Mouse (Mus musculus) activated CD4-positive, CD25-positive, alpha-beta regulatory T cell, adult 4 months (primary cell): ENCODE data around the gene Map7d2. TPM values are rescaled to one million over a fixed set of nuclear protein-coding genes. Genes with fewer than 3 reads are reported as not detected.
"Not testable (repeated sequence)": the region's sequence is repeated elsewhere in the genome, so short reads cannot be mapped to it uniquely, and the experiment has no call there.

Experiments used
- ATAC-seq: one replicate; pipeline ENCODE4 v1.8.0; 2017
- polyA plus RNA-seq, 2 experiments: library from polyadenylated mRNA; unstranded; fragments of 100-300 nt; shearing (Covaris generic); gene quantifications; one replicate each; pipeline ENCODE4 v1.2.1; 2017

The Map7d2 gene
- polyA plus RNA-seq = not detected

DNA sequence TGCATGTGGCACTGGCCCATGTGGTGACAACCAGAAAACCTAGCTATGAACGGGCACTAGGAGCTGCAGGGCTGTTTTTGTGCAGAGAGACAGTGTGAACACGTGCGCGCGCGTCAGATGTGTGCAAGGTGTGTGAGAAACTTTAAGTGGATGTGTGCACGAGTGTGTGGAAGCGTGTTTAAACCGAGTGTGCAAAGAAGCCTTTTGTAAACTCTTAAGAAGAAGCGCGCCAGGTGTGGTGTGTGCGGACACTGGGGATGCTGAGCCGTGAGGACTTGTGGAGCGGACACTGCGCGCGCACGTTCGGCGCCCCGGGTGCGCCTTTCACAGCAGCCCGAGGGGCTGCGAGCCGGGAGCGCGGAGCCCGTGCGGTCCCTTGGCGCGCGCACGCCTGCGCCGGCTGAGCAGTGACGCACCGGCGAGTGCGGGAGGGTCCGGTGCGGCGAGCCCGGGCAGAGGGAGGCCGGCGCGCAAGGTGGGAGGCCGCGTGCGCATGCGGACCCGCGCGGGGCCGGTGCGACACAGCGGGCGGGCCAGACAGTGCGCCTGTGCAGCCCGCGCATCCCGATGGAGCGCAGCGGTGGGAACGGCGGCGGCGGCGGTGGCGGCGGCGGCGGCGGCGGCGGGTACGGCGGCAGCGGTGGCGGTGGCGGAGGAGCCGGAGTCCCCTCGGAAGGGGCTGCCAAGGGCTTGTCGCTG lies at the start of gene Map7d2:
Map7d2 (plus strand) TSS at position 443 of the 699 bp plus-strand sequence.
- no peak for ATAC-seq

DNA sequence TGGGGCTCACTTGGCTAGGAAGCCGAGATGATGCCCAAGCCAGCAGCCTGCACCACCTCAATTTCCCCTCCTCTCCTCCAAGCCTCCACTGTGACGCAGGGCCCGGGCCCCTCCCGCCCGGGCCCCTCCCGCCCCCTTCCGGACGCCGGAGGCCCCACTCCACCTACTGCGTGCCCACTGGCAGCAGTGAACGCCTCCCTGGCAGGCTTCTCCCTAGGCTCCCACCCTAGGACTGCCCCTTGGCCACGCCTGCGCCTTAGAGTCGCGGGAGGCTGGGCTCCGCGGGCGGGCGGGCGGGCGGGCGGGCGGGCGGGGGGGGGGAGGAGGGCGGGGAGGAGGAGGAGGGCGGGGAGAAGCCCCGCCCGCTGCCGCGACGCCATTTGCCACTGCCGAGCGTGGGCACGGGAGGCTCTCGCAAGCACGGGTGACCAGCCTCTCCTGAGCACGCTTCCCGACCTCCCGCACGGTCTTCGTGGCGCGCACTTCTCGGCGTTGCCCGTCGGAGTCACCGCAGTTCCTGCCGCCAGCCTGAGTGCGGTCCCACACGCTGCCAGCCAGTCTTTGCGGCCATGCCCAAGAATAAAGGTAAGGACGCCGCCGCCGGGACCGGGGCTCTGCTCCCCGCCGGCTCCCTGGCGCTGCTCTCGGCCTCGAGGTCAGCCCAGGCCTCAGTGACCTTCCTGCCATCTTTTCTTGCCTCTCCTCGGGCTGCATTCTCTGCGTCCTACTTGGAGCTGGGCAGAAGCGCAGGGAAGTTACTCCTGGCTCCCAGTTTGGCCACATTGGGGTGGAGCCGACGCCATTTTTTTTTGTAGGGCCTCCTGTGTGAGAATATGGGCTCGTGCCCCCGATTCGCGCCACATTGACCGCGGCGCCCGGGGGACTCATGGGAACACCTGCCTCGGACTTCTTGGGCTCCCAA lies 42.3 kb upstream of the Map7d2 start, which contains the start of gene Eif1ax:
Eif1ax (plus strand) TSS at position 348 of the 922 bp plus-strand sequence.
- ATAC-seq = peak; percentile 86

DNA sequence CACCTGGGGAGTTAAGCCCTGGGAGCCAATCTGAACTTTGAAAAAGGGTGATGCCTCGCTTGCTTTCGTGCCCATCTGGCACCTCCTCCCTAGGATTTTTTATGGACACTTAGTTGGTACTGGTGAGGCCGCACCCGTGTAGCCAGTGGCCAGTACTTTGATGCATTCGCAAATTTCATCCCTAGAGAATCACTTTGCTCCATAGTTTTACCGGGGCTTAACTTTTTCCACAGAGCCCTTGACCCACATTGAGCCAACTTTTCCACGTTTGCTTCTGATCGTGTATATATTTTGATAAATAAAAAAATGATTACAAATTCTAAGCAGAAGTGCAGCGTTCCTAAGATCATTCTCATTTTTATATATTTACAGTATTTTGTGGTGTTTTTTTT lies 41.6 kb upstream of the Map7d2 start:
- ATAC-seq = no peak

DNA sequence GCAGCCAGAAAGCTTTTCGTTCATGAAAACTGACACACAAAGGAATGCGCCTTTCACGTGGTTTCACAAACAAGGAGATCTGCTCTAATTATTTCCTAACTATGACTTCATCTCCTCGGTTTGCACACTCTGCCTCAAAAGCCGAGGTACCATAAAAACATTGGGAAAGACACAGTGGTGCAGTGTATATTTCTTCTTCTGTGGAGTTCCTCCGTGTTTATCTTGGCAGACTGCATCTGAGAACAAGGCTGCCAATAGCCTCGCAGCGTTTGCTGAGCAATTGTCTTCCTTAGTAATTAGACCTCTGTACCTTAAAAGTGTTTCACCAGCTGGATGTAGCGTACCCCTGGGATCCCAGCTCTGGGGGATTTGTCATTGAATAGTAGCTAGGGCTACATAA lies 27.3 kb upstream of the Map7d2 start:
- ATAC-seq = no peak

DNA sequence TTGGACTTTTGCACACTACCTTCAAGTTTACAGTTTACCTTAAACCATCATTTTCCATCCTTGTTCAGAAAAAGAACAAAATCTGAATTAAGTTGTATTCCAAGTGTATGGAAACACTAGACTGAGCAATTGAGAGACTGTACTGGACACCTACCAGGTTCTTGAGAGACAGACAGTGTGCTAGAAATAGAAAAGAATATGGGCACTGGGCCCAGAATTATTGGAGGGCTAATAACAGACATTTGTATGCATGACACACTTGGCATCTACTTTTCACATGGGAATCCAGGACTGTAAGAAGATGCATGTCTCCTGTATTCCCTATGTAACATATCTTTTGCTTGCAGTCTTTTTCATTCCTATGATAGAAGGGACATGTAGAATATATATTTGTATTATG lies 25.4 kb upstream of the Map7d2 start:
- no peak for ATAC-seq

DNA sequence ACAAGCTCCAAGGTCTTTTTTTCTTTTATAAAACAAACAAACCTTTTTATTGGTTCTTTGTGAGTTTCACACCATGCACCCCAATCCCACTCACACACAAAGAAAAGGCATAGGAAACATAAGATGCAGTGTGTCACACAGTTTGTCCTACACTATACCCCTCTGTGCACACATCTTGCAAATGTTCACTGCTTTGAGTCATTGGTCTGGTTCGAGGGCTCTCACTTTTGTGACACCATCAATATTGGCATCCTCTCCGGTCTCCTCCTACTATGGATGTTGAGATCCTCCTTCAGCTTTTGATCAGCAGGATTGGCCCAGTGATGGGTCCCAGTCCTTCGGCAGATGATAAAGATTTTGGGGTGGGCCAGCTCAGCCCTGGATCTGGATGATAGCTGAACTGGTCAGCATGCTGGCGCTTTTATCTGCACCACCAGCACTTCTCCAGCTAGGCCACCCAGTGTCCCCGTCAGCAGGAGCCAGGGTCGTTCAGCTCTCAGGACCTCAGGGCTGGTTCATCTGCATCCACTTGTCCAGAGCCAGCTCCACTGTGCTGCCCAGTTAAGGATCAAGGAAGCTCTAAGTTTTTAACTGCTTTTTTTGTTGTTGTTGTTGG lies 23.9 kb upstream of the Map7d2 start:
- no peak for ATAC-seq

DNA sequence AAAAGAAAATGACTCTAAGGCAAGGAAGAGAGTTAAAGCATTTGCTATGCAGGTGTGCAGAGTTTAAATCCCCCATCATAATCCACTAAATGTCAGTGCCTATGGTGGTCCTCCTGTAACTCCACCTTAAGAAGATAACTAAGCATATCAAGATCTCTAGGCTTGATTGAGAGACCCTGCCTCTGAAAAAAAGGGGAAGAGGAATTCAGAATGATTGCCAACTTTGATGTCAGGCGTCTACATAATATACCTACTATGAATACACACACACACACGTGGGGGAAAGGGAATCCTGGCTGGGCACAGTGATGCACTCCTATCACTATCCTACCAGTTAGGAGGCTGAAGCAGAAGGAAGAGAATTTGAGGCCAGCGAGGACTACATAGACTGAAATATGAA lies 23.1 kb upstream of the Map7d2 start:
- no peak for ATAC-seq

DNA sequence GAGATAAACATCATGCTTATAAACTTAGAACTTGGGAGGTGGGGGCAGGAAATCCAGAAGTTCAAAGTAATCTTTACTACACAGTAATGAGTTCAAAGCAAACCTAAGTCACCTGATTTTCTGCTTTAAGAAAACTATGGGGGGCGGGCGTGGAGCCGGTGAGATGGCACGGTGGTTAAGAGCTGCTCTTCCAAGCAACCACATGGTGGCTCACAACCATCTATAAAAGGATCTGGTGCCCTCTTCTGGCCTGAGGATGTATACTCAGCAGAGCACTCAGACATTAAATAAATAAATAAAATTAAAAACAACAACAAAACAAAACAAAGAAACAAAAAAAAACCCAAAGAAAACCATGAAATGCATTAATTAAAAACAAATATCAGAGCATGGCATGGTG lies 5.1 kb upstream of the Map7d2 start:
- peak; percentile 82 for ATAC-seq

DNA sequence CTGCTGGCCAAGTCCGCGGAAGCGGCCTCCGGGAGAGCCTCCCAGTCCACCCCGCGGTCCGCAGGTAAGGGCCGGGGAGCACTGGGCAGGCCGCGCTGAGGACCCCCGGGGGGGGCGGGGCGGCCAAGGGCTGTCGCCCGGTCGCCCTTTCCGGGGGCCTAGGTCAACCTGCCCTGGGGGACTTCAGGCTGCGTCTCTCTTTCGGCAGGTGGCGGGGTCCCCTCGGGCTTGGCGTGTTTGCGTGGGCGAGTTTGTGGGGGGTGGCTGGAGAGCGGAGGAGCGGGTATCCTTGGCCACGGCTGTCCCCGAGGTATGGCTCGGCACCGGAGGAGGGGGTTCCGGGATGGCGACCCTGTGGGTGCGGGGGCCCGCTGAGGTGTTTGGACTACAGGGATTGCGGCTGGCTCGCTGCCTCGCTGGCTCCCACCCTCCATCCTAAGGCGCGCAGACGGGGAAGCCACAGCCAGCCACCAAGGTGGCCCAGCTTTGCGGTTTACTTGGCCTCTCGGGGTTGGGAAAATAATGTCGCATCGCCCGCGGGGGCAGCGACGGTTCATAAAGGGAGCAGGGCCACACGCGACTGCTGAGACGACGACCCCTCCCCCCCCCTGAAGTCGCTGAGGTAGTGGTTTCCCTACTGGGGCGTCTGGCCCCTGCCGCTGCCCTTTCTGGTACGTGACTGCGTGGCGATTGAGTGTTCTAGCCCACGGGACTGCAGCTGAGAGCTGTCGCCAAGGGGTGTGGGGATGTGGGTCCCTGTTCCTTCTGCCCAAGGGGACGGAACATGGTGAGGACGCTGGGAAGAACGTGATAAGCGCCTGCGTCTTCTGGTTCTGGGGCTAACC lies 679 bp downstream of the Map7d2 start:
- ATAC-seq = no peak

DNA sequence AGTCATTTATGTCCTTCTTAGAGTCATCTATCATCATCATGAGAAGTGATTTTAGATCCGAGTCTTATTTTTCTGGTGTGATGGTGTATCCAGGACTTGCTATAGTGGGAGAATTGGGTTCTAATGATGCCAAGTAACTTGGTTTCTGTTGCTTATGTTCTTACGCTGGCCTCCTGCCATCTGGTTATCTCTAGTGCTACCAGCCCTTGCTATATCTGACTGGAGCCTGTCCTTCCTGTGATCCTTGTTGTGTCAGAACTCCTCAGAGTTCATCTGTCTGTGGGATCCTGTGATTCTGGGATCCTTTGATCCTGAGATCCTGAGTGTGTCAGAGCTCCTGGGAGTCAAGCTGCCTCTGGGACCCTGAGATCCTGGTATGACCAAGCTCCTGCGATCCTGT lies 16.1 kb downstream of the Map7d2 start:
- ATAC-seq = not testable (repeated sequence)

DNA sequence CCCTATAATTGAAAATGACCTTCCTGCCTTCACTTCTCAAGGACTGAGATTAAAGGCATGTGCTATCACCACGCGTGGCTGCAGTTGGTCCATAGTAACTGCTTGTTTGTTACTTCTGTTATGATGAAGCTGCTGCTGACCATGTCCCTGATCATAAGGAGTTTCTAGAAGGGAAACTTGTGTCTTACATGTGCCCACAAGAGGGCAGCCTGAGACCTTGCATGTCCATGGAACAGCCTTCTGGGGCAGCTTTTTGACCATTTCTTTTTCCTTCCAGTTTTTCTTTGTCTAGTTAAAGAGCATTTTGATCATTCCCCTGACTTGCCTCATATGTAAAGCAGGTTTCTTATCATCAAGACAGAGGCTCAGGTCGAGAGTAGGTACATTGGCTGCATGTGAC lies 27.8 kb downstream of the Map7d2 start:
- no peak for ATAC-seq

DNA sequence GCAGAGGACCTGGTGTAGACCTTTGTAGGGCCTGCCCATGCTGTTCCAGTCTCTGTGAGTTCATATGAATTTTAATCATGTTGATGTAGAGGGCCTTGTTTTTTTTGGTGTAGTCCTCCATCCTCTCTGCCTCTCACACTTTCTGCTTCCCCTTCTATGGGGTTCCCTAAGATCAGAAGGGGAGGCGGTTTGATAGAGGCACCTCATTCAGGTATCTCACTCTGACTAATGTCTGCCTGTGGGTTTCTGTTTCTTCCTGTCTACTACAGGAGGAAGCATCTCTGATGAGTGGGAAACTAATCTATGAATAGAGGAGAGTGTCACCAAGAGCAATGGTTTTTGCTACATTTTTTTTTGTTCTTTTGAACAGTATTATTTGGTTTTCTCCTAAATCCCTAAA lies 32.8 kb downstream of the Map7d2 start:
- peak; percentile 57 for ATAC-seq

DNA sequence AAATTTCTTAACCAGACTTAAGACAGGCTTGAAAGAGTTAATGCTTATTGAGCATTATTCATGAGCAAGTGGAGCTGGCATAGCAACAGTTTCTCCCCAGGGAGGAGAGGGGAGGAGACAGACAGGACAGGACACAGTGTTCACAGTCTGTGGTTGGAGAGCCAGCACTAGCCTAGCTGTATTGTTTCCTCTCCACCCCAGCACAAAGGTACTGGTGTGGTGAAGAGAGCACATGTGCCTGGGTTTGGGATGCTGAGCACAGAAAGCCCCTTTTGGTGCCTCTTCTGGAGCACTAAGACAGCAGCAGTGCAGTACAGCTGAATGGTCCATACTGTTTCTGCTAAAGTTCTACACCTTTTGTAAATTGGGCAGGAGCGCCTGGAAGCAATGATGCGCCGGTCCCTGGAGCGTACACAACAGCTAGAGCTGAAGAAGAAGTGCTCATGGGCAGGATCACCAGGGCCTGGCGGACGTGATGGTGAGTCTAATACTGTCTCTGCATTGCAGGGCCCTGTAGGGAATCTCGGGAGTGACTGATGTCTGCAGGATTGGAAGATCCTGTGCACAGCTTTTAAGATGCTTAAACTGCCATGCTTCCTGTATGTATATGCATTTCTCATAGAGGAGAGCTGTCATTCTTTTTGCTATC lies 44.8 kb downstream of the Map7d2 start:
- ATAC-seq = no peak

DNA sequence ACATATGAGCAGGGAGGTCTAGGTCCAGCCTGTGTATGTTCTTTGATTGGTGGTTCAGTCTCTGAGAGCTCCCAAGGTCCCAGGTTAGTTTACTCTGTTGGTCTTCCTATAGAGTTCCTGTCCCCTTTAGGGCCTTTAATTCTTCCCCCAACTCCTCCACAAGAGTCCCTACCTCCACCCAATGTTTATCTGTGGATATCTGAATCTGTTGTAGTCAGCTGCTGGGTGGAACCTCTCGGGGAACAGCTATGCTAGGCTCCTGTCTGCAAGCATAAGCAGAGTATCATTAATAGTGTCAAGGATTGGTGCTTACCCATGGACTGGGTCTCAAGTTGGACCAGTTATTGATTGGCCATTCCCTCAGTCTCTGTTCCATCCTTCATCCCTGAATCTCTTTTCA lies 60.4 kb downstream of the Map7d2 start:
- ATAC-seq = no peak

DNA sequence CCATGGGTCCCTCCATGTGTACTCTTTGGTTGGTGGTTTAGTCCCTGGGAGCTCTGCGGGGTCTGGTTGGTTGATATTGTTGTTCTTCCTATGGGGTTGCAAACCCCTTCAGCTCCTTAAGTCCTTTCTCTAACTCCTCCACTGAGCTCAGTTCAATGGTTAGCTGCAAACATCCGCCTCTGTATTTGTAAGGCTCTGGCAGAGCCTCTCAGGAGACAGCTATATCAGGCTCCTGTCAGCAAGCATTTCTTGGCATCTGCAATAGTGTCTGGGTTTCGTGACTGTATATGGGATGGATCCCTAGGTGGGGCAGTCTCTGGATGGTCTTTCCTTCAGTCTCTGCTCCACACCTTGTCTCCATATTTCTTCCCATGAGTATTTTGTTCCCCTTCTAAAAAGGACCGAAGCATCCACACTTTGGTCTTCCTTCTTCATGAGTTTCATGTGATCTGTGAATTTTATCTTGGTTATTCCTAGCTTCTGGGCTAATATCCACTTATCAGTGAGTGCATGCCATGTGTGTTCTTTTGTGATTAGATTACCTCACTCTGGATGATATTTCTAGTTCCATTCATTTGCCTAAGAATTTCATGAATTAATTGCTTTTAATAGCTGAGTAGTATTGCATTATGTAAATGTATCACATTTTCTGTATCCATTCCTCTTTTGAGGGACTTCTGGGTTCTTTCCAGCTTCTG lies 64.0 kb downstream of the Map7d2 start:
- not testable (repeated sequence) for ATAC-seq

DNA sequence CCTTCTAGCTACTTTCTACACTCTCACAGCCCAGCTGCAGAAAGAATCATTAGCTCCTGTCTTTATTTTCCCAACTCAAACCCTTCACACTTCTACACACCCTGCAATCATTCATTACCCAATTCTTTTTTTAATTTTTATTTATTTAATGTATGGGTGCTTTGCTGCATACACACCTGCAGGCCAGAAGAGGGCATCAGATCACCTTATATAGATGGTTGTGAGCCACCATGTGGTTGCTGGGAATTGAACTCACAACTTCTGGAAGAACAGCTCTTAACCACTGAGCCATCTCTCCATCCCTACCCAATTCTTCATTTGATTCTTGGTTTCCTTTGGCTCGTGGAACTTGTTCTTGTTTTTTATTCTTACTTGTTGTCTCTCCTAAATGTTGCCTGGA lies 69.9 kb downstream of the Map7d2 start:
- ATAC-seq = no peak

DNA sequence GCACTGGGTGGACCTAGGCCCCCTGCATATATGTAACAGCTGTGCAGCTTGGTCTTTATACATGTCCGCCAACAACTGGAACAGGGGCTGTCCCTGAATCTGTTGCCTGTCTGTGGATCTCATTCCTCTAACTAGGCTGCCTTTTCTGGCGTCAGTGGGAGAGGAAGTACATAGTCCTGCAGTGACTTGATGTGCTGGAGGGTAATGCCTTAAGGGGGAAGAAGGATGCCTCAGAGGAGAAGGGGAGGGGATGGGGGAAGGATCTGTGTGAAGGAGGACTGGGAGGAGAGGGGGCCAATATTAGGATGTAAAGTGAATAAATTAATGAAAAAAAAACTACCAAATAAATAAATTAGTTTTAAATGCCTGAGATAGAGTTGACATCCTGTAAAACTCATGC lies 88.8 kb downstream of the Map7d2 start:
- no peak for ATAC-seq

DNA sequence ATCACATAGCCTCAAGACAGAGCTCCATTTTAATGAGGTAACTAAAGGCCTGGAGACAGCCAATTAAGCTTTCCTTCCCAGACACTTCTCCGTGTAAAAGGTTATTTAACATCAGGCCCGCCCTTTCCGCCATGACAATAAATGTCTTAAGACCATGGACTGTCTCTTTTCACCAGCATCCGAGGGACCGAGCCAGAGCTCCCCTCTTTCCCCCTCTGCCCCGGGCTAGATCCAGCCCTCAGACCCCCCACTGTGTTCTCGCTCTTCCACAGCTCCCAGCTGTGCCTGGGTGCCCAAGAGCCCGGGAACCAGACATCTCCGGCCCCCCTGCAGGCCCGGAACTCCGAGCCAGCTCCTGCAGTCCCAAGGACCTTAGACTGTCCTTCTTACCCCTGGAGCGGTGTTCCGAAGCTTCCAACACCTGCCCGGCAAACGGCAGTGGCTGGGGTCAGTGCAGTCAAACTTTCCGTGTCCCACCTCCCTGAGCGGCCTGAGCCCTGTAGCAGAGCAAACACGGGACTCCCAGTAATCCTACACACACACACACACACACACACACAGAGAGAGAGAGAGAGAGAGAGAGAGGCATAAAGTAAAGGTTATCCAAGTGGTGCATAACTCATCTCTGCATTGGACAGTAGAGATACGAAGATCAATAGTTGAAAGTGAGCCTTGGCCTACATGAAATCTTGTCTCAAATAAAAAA lies 94.1 kb downstream of the Map7d2 start:
- no peak for ATAC-seq

DNA sequence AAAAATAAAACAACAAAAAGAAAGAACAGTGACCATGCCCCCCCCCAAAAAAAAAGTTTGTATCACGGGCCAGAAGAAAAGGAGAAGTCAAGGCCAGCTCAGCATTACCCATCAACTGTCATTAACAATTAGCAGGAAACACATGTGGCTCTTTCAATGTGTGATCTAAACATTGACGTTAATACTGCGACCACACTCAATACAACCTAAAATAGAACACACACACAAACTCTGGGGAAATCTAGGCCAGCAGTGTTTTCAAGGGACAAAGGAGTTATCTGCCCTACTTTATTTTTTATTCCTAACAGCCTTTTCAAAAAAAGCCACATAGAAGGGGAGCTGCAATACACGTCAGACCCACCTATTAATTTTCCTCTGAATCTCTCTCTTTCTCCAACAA lies 94.7 kb downstream of the Map7d2 start:
- no peak for ATAC-seq

DNA sequence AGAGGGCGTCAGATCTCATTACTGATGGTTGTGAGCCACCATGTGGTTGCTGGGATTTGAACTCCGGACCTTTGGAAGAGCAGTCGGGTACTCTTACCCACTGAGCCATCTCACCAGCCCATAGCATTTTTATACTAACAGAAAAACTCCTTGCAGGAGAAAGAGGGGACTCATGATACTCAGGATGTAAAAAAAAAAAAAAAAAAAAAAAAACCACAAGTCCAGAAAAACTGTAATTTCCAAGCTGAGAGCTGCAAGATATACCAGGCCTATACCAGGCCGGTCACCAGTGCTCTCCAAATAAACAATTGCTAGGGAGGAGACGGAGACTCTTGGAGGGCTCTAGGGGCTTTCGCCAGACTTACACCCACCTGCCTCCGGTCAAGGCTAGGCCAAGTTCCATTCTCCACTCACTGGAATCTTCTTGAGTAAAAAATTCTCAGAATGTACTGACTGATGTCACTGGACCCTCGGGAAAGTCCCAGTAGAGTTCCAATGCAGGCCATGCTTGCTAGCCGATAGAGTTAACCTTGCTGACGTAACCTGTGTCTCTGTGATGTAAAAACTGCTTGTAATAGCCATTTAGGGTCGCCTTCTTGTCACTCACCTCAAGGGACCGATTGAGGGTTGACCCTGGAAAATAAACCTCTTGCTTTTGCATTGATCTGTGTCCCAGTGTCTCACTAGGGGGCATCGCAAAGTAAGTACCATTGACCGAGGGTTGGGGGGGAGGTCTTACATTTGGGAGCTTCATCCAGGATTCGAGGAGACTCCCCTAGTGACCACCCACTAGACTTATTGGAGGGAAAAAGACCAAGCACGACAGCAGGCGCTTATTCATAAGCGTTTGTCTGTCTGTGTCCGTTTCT lies 95.7 kb downstream of the Map7d2 start:
- peak; percentile 53 for ATAC-seq
